Mouse (Mus musculus) MEL (cell line): ENCODE data around the gene Gm11084. TPM values are rescaled to one million over a fixed set of nuclear protein-coding genes. Genes with fewer than 3 reads are reported as not detected.

Experiments used
- DNase-seq: peaks from one replicate; pipeline ENCODE4 v3.0.0; 2011; ENCODE audit warnings: low read depth, low spot score
- H3K27ac ChIP-seq: 2 replicates; pipeline ENCODE4 v1.5.1; 2012; ENCODE audit warnings: low read depth, mild to moderate bottlenecking, control low read depth, low read length, moderate library complexity; ENCODE audit not compliant: control insufficient read depth
- H3K27me3 ChIP-seq, 2 experiments: fragments of 150-350 bp in 1 of 2; sonication (generic) in 1 of 2; 2 replicates each; pipeline ENCODE4 v1.6.1; 2012; ENCODE audit warnings: low read length in 2 of 2, mild to moderate bottlenecking in 2 of 2, improper control_type of control experiment in 1 of 2, moderate library complexity in 1 of 2; ENCODE audit not compliant: insufficient read depth in 2 of 2, control insufficient read depth in 1 of 2
- H3K36me3 ChIP-seq, 2 experiments: 2 replicates each; pipeline ENCODE4 v1.6.1; 2012 to 2014; ENCODE audit warnings: low read length in 2 of 2, improper control_type of control experiment in 1 of 2, inconsistent platforms in 1 of 2, mild to moderate bottlenecking in 1 of 2; ENCODE audit not compliant: insufficient read depth in 2 of 2, control insufficient read depth in 1 of 2
- H3K4me1 ChIP-seq, 2 experiments: fragments of 150-350 bp in 1 of 2; sonication (generic) in 1 of 2; 2 replicates each; pipeline ENCODE4 v1.6.1; 2012; ENCODE audit warnings: low read length in 2 of 2, improper control_type of control experiment in 1 of 2, mild to moderate bottlenecking in 1 of 2; ENCODE audit not compliant: insufficient read depth in 2 of 2, control insufficient read depth in 1 of 2
- H3K4me3 ChIP-seq, 2 experiments: fragments of 150-350 bp in 1 of 2; sonication (generic) in 1 of 2; 2 replicates each; pipeline ENCODE4 v1.5.1; 2012; ENCODE audit warnings: low read depth in 2 of 2, low read length in 2 of 2, mild to moderate bottlenecking in 2 of 2, moderate library complexity in 2 of 2, control low read depth in 1 of 2, improper control_type of control experiment in 1 of 2; ENCODE audit not compliant: control insufficient read depth in 1 of 2, insufficient read depth in 1 of 2
- H3K79me2 ChIP-seq: 2 replicates; pipeline ENCODE4 v1.6.1; 2012; ENCODE audit warnings: mild to moderate bottlenecking, low read length, moderate library complexity; ENCODE audit not compliant: control insufficient read depth, poor library complexity, insufficient read depth
- H3K9ac ChIP-seq: 2 replicates; pipeline ENCODE4 v1.6.1; 2012; ENCODE audit warnings: low read depth, mild to moderate bottlenecking, control low read depth, low read length, moderate library complexity; ENCODE audit not compliant: control insufficient read depth, poor library complexity, severe bottlenecking
- H3K9me3 ChIP-seq: fragments of 150-350 bp; sonication (generic); replicated peaks from 2 replicates; pipeline ENCODE4 v1.6.1; 2012; ENCODE audit warnings: mild to moderate bottlenecking, low read length, improper control_type of control experiment, moderate library complexity; ENCODE audit not compliant: insufficient read depth
- CHD2 ChIP-seq: IDR thresholded peaks from 2 replicates; pipeline ENCODE4 v1.6.1; 2011; ENCODE audit warnings: low read length, improper control_type of control experiment
- CTCF ChIP-seq, 3 experiments: IDR thresholded peaks in 2 of 3; conservative IDR thresholded peaks in 1 of 3; 2 replicates each; pipeline ENCODE4 v1.5.1; 2011 to 2012; ENCODE audit warnings: low read length in 3 of 3, low read depth in 2 of 3, mild to moderate bottlenecking in 2 of 3, improper control_type of control experiment in 1 of 3, inconsistent platforms in 1 of 3, mixed read lengths in 1 of 3, moderate library complexity in 1 of 3; ENCODE audit not compliant: control insufficient read depth in 1 of 3, insufficient read depth in 1 of 3, poor library complexity in 1 of 3, severe bottlenecking in 1 of 3
- ETS1 ChIP-seq: IDR thresholded peaks from 2 replicates; pipeline ENCODE4 v1.6.1; 2012; ENCODE audit warnings: low read depth, mild to moderate bottlenecking, inconsistent platforms, low read length, improper control_type of control experiment, moderate library complexity
- HCFC1 ChIP-seq: IDR thresholded peaks from 2 replicates; pipeline ENCODE4 v1.6.1; 2012; ENCODE audit warnings: low read depth, mild to moderate bottlenecking, inconsistent platforms, low read length, improper control_type of control experiment, moderate library complexity
- MAX ChIP-seq: IDR thresholded peaks from 2 replicates; pipeline ENCODE4 v1.6.1; 2011; ENCODE audit warnings: low read length, improper control_type of control experiment
- MXI1 ChIP-seq: IDR thresholded peaks from 2 replicates; pipeline ENCODE4 v1.6.1; 2011; ENCODE audit warnings: mild to moderate bottlenecking, low read depth, low read length, improper control_type of control experiment
- MYB ChIP-seq: IDR thresholded peaks from 2 replicates; pipeline ENCODE4 v1.6.1; 2011; ENCODE audit warnings: mild to moderate bottlenecking, low read depth, low read length, improper control_type of control experiment
- POLR2AphosphoS2 ChIP-seq: IDR thresholded peaks from 2 replicates; pipeline ENCODE4 v1.6.1; 2011; ENCODE audit warnings: low read length, improper control_type of control experiment
- POLR2AphosphoS5 ChIP-seq: IDR thresholded peaks from 2 replicates; pipeline ENCODE4 v1.6.1; 2012; ENCODE audit warnings: low read depth, borderline replicate concordance, mild to moderate bottlenecking, inconsistent platforms, low read length, moderate library complexity, mixed read lengths
- RAD21 ChIP-seq: IDR thresholded peaks from 2 replicates; pipeline ENCODE4 v1.6.1; 2011; ENCODE audit warnings: mild to moderate bottlenecking, low read depth, low read length, improper control_type of control experiment
- RCOR1 ChIP-seq: IDR thresholded peaks from 2 replicates; pipeline ENCODE4 v1.6.1; 2012; ENCODE audit warnings: low read depth, mild to moderate bottlenecking, inconsistent platforms, low read length, improper control_type of control experiment
- SIN3A ChIP-seq: IDR thresholded peaks from 2 replicates; pipeline ENCODE4 v1.6.1; 2012; ENCODE audit warnings: low read length, improper control_type of control experiment, inconsistent platforms
- TAL1 ChIP-seq: IDR thresholded peaks from 2 replicates; pipeline ENCODE4 v1.6.1; 2012; ENCODE audit warnings: mild to moderate bottlenecking, inconsistent platforms, low read length, moderate library complexity, mixed read lengths
- TCF12 ChIP-seq: IDR thresholded peaks from 2 replicates; pipeline ENCODE4 v1.6.1; 2014; ENCODE audit warnings: low read depth, mild to moderate bottlenecking, inconsistent platforms, low read length, improper control_type of control experiment, moderate library complexity
- UBTF ChIP-seq: IDR thresholded peaks from 2 replicates; pipeline ENCODE4 v1.6.1; 2012; ENCODE audit warnings: low read depth, mild to moderate bottlenecking, inconsistent platforms, low read length, improper control_type of control experiment, moderate library complexity, borderline replicate concordance; ENCODE audit not compliant: insufficient read depth
- USF2 ChIP-seq, 2 experiments: IDR thresholded peaks; 2 replicates each; pipeline ENCODE4 v1.6.1; 2011 to 2012; ENCODE audit warnings: improper control_type of control experiment in 2 of 2, low read length in 2 of 2, borderline replicate concordance in 1 of 2, inconsistent platforms in 1 of 2, low read depth in 1 of 2, mild to moderate bottlenecking in 1 of 2; ENCODE audit not compliant: insufficient read depth in 1 of 2
- ZC3H11A ChIP-seq: IDR thresholded peaks from 2 replicates; pipeline ENCODE4 v1.6.1; 2012; ENCODE audit warnings: low read depth, mild to moderate bottlenecking, inconsistent platforms, low read length, improper control_type of control experiment
- ZKSCAN1 ChIP-seq: IDR thresholded peaks from 2 replicates; pipeline ENCODE4 v1.6.1; 2012; ENCODE audit warnings: low read depth, mild to moderate bottlenecking, inconsistent platforms, low read length, improper control_type of control experiment, moderate library complexity
- ZMIZ1 ChIP-seq: IDR thresholded peaks from 2 replicates; pipeline ENCODE4 v1.6.1; 2012; ENCODE audit warnings: low read depth, mild to moderate bottlenecking, inconsistent platforms, low read length, improper control_type of control experiment, moderate library complexity
- ZNF384 ChIP-seq: IDR thresholded peaks from 2 replicates; pipeline ENCODE4 v1.6.1; 2012; ENCODE audit warnings: low read depth, mild to moderate bottlenecking, inconsistent platforms, low read length, improper control_type of control experiment
- polyA plus RNA-seq, 2 experiments: library from polyadenylated mRNA; stranded (reverse) in 1 of 2; unstranded in 1 of 2; fragments of >175 nt in 1 of 2; fragments of >200 nt in 1 of 2; gene quantifications; 2 replicates each; pipeline versions ENCODE4 v1.2.1 to v1.2.4; 2012; ENCODE audit warnings: low replicate concordance in 2 of 2, low read depth in 1 of 2; ENCODE audit not compliant: insufficient read length in 2 of 2, insufficient read depth in 1 of 2, missing spikeins in 1 of 2
- total RNA-seq: library from RNA; depleted of rRNA; stranded (reverse); fragments of 300-350 nt; gene quantifications from 2 replicates; pipeline ENCODE4 v1.2.3, GENCODE M21; 2012

Gm11084 gene
- total and polyA plus RNA-seq, 3 experiments, result not detected

DNA sequence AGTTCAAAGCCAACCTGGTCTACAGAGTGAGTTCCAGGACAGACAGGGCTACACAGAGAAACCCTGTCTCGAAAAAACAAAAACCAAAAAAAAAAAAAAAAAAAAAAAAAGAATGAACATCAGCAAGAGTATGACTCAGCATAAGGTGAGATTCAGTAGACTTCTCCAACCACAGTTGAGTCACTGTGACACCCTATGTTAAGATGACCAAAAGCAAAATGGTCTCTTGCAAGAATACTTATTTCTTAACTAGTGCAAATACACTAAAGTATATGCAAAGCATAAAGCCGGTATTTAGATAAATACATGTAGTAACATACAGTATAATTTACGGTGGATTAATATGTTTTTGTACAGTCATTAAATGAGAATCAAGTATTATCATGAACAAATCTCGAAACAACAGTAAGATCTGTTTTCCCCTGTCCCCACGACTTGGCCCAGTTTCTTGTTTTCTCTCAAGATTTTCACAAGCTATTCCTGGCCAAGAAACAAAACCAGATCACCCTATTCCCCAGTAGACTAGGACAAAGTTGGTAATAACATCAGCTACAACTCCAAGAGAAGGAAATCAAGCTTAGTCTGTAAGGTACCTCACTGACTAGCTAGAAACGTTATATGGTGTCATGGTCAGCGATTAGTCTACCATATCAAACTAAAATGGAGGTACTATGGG, 4.3 kb downstream of the Gm11084 start:
- no peak overlapping the region for H3K4me3 ChIP-seq
- peaks cover 0 to 18% of the 10 kb centered on the region in 2 experiments; a peak in 2 of 4 replicates for H3K36me3 ChIP-seq
- TF ChIP-seq SIN3A (no peak), CTCF (IDR thresholded peaks at IDR 0.05 in 2 of 3, conservative IDR thresholded peaks at IDR 0.05 in 1 of 3; ENCODE audit: control insufficient read depth in 1 of 3, insufficient read depth in 1 of 3, low read depth in 2 of 3, low read length in 3 of 3, poor library complexity in 1 of 3, severe bottlenecking in 1 of 3) (no peak), USF2 (IDR thresholded peaks at IDR 0.05; ENCODE audit: borderline replicate concordance in 1 of 2, insufficient read depth in 1 of 2, low read depth in 1 of 2, low read length in 2 of 2) (no peak), POLR2AphosphoS2 (0 out of 2 replicates have a peak, but pooled peaks have one; percentile 23), ZNF384 (peak; percentile 90), ETS1 (peak; percentile 23; the same call in 1 of the 2 replicates)
- H3K79me2 ChIP-seq, result peaks cover 28% of the 10 kb centered on the region
- H3K4me1 ChIP-seq, result peaks cover 3 to 6% of the 10 kb centered on the region in 2 experiments
- H3K27me3 ChIP-seq, result no peaks in the 10 kb centered on the region
- H3K9ac ChIP-seq, result no peak overlapping the region
- H3K9me3 ChIP-seq, result no peaks in the 10 kb centered on the region
- H3K27ac ChIP-seq, result peak overlapping the region; percentile 14
- DNase-seq, result peak; percentile 57

DNA sequence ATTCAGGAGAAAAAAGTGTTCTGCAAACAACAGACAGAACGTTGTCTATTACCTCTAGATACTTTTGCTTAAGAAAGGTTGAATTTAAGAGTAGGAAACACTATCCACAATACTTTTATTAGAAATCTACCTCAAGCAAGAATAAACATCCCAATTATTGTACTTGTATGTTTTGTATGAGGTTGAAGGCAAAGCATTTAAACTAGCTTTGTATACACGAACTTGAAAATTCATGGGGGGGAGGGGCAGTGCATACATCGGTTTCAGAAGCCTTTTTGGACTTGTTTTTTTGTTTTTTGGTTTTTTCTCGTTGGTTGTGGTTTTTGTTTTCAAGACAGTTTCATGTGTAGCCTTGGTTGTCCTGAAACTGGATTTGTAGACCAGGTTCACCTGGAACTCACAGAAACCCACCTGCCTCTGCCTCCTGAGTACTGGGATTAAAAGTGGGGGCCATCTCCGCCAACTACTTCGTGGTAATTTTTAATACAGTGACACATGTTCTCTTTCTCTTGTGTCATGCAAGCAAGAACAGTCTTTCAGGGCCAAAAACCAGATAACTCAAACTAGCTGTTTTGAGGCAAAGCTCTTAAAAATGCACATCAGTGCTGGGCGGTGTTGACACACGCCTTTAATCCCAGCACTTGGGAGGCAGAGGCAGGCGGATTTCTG, 4.9 kb downstream of the Gm11084 start:
- TF ChIP-seq SIN3A (no peak; the same call in 1 of the 2 replicates), ZKSCAN1 (no peak), ZMIZ1 (no peak), TCF12 (no peak), MXI1 (no peak), TAL1 (no peak), POLR2AphosphoS5 (no peak), RAD21 (no peak), RCOR1 (no peak), ETS1 (no peak), UBTF (no peak), MYB (no peak), CHD2 (no peak), MAX (no peak), HCFC1 (no peak), ZC3H11A (no peak), USF2 (IDR thresholded peaks at IDR 0.05; ENCODE audit: borderline replicate concordance in 1 of 2, insufficient read depth in 1 of 2, low read depth in 1 of 2, low read length in 2 of 2) (no peak)
- TF ChIP-seq, all 39 proteins: peak for 0
- peaks cover 33% of the 10 kb centered on the region for H3K79me2 ChIP-seq
- DNase-seq, result peak; percentile 47
- peak overlapping the region; percentile 99 for H3K9ac ChIP-seq
- H3K27ac ChIP-seq, result peak overlapping the region; percentile 14
- H3K36me3 ChIP-seq, result peaks cover 0 to 24% of the 10 kb centered on the region in 2 experiments; a peak in 2 of 4 replicates
- H3K4me3 ChIP-seq, result peak overlapping the region; percentile 82 to 83; a peak in 3 of 4 replicates
- no peaks in the 10 kb centered on the region for H3K9me3 ChIP-seq
- H3K27me3 ChIP-seq, result no peaks in the 10 kb centered on the region
- H3K4me1 ChIP-seq, result peaks cover 3 to 6% of the 10 kb centered on the region in 2 experiments
